Mouse (Mus musculus): Measurements from ENCODE around the gene Fut2.

Gene Fut2

DNA sequence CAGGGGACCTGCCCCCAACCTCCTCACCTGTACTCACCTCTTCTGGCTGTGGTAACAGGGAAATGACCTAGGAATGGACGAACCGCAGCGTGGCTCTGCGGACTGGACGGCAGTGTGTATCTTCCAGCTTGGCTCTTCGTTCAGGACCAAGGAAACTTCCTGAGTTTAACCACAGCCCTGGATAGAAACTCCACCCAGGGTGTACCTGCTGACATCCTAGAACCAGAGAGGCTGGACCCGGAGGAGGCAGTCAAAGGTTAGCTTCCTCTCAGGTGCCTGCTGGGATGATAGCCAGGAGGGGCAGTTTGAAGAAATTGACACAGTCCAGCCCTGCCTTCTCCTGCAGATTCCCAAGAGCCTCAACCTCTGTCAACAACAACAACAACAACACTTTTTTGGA lies at the start of gene Fut2:
Gene Fut2 (minus strand): TSS at position 234 of the 400 bp plus-strand sequence.
- no peak for DNase-seq (ENCODE audit: low read depth, low spot score)

DNA sequence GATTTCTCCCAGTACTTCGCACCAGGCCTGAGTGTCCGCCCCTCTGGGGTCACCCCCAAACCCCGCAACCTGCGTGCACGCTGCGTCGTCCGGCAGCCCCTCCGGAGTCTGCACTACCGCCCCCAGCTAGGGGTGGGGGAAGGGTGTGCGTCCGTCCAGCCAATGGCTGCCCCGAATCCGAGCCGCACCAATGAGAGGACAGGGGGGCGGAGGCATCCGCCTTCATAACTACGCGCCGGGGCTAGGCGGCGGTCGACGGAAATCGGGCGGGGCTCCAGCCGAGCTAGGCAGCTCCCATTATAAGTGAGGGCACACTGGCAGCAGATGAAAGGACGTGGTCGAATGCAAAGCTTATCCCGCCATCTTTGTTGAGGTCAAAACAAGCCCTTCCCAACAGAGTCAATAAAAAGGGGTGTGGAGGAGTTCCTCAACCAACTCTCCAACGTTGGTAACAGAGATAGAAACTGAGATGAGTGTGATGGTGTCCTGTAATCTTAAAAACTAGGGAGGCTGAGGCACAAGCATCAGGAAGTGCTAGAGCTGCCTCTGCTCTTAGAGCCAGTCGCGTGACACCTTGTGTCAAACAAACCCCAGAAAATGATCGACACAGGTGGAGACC lies 49.0 kb upstream of the Fut2 start, which contains the start of gene Rpl18:
Gene Rpl18 (plus strand): TSS at position 368 of the 619 bp plus-strand sequence.
- peak; percentile 92 for DNase-seq (ENCODE audit: low read depth, low spot score)

DNA sequence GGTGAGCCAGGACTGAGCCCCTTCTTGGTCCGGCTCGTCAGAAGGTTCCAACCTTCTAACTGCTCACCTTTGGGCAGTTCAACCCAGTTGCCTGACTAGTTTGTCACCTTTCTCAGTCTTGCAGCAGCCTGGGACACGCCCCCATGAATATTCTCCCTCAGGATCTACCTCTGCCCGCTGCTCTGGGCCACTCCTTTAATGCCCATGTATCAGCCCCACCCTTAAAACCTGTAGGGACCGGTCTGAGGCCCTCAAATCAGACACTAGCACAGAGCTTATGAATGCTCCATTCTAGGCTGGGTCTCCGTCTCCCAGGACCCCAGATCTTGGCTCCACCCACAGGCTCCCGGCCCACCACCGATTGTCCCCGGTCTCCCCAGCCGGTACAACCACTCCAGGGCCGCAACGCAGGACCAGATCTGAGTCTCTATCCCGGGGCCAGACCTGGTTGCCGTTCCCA lies 48.5 kb upstream of the Fut2 start:
- DNase-seq (ENCODE audit: low read depth, low spot score), result no peak

DNA sequence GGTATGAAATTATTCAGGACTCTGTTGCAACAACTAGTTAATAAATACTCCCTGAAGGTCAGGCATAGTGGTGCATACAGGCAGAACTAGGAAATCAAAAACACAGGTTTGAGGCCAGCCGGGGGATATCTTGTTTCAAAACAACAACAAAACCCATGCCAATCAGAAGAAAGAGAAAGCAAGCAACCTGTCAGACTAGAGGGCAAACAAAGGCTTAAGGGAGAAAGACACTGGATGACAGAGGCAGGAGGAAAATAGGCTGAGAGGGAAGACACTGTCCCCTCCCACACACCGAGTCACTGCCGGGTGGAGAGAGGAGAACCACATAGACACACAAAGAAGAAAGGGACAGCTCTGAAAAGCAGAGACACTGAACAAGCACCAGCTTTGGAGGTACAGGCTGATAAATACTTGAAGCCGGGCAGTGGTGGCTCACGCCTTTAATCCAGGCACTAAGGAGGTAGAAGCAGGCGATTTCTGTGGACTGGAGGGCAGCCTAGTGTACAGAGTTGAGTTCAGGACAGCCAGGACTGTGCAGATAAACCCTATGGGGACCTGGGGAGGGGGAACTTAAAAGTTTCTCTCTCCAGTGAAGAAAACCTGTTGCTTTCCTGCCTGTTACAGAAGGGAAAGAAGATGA lies 47.8 kb upstream of the Fut2 start:
- DNase-seq (ENCODE audit: low read depth, low spot score), result no peak

DNA sequence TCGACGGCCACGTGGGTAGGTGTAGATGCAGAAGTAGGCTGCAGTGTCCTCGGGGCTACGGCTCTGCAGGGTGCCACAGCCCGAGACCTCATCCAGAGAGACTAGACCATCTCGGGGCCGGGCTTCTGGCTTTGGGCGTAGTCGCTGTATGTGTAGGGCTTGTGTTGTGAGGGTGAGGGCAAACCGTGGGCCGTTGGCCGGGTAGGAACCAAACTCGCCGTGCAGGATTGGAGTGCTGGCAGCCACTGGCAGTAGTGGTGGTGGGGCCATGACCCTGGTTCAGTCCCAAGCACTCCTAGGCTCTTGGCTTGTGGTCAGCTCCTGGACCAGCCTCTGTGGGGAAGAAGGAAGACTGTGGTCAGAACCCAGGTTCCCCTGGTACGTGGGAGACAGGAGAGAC lies 47.2 kb upstream of the Fut2 start:
- DNase-seq (ENCODE audit: low read depth, low spot score), result no peak

DNA sequence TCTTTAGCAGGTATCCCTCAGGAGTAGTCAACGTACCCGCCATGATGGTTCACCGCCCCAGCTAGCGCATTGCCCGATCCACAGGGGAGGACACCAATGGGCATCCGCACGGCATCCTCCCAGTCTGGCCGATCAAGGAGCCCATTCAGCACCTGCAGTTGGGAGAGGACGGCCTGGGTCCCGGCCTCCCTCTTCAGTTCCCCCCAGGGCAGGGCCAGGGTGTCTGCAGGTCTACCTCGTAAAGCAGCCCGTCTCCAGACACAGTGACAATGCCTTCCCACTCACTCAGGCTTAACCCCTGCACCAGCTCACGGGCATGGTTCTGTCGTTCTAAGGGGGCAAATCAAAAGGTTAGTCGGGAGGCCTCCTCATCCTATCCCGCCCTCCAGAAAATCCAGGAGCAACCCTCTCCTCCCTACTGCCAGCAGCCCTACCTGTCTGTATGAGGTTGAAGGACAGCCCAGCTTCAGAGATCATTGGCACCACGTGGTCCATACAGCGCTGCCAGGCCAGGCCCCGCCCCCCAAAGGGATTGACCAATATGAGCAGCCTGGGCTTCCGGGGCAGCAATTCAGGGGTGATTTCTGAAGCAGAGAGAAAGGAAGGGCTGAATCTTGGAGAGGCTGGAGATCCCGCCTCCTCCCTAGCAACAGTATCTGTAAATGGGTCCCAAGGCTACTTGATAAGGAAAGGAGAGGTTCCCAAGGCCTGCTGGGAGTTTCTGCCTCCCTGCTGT lies 46.0 kb upstream of the Fut2 start:
- DNase-seq (ENCODE audit: low read depth, low spot score), result no peak

DNA sequence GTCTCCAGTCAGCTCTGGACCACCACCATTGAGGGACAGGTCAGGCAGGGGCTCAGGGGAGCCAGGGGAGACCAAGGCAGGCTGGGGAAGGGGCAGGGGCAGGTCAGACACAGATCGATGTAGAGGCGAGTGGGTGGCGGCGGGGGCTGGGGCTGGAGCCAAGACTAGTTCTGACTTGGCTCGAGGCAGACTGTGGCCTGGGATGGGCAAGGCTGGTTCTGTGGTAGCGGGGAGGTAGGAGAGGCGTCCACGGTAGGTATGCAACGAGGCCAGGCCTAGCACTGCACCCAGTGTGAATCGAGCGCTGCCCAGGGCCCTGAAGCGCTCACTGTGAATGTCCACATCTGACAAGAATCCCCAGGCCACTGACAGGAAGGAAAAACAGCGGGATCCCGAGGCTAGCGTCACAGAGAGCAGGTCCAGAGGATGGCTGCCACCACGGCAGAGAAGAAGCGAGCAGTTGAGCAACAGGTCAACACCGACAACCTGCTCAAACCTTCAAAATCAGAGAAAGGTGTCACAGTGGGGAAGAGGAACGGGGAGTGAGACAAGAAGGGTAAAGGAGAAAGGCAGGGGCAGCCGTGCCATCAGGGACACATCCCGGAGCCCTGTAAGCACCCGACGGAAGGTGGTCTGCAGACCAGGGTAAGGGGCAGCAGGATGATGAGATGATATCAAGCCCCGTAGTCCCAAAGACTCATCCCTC lies 45.3 kb upstream of the Fut2 start:
- no peak for DNase-seq (ENCODE audit: low read depth, low spot score)

DNA sequence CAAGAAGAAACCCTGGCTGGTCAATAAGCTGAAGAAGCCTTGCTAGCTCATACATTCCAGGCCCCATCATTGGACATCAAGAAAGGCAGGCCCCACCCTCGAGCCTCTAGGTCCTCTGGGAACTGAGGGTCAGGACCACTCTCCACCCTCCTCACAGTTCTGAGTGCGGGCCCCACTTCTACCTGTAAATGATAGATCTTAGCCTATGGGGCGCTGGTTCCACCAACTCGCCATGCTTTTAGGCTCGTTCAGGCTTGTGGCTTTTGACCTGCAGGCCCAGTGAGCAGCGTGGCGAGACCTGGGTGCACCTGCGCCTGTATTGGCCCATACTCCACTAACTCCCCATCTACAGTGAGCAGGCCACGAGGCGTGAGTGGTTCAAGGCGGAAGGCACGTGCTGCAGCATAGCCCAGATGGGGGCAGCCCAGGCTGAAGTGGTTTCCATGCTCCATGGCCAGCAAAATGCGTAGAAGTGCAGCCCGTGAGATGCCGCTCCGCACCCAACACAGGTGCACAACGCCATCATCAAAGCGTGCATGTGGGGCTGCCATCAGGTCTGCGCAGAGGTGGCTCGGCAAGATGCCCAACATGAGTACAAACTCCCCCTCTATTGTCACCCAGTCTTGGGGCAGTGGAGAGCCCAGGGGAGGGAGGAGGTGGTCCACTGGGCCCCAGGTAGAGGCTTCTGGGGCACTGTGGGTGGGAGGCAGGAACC lies 44.4 kb upstream of the Fut2 start:
- DNase-seq (ENCODE audit: low read depth, low spot score), result no peak

DNA sequence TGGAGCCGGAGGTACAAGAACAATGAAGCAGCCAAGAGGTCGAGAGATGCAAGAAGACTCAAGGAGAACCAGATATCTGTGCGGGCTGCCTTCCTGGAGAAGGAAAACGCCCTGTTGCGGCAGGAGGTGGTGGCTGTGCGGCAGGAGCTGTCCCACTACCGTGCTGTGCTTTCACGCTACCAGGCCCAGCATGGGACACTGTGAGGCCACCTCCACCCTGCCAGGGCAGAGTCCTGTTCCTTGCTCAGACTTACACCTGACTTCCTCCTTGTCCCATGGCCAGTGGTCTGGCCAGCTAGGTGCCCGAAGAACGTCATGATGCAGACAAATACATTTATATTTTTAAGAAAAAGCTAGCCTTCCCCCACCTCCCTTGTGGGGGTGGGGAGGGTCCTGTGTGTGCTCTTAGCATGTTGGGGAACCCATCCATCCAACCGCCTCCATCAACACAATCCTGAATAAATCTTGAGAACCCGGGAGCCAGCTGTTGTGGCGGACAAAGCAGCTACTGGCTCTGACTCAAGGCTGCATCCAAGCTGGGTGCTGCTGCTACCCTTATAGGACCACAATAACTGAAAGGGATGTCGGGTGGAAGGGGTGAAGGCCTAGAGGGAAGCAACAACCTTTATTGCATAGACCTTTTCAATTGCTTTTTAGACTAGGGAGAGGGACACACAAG lies 43.6 kb upstream of the Fut2 start:
- no peak for DNase-seq (ENCODE audit: low read depth, low spot score)

DNA sequence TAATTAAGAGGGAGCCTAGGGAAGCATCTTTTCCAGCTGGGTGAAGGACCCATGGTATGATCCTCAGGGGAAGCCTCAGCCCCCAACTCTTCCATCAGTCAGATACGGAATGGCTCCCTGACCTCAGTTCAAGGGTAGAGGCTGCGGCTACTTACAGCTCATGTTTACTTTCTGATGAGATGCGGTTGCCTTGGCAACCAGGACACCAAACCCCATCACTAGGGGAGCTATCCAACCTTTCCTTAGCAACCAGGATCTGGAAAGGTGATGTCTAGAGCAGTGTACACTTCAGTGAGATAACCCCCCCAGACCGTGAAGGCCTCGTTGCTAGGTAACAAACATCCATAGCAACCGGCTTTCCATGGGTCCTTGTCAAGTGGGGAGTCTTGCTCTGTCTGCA lies 42.8 kb upstream of the Fut2 start:
- DNase-seq (ENCODE audit: low read depth, low spot score), result no peak

DNA sequence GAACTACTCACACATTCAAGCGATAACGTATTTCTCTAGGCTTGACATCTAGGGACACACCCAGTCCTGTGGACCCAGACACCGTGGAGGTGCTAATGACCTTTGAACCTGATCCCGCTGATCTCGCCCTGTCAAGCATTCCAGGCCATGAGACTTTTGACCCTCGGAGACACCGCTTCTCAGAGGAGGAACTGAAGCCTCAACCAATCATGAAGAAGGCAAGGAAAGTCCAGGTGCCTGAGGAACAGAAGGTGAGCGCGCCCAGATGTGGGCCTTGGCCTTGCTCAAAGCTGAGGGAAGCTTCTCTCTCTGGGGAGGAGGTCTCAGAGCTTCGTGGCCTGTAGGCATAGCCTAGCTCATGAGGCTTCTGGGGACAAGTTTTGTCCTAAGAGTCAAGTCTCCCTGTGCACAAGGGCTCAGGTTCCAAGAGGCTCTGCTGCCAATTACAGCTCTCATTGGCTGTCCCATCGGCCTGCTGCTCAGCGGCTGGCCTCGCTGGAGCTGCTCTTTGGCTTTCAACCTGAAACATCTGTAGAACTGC lies 42.1 kb upstream of the Fut2 start:
- DNase-seq (ENCODE audit: low read depth, low spot score), result no peak

DNA sequence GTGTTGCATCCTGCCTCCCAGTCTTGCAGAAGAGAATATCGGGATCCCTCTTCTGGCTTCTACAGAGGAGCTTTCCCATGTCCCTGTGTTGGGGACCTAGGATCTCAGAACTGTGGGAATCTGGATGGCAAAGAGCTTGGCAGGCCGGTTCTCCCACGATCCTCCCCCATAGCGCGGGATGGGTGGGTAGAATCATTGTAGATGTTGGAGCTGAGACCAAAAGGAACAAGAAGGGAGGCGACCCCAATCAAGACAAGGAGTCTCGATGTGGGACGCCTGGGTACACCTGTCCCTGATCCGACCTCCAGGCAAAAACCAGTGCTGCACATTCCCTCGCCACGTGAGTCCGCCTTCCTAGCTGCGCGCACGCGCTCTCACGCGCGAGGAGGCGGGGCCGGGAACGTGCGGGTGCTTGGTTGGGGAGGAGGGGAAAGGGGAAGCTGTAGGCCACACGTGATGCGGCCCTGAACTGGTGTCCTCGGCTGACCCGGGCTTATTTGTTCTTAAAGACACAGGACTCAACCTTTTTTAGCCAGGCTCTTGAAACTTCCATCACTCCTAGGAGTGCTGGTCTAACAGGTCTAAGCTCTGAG lies 41.3 kb upstream of the Fut2 start:
- peak; percentile 89 for DNase-seq (ENCODE audit: low read depth, low spot score)

DNA sequence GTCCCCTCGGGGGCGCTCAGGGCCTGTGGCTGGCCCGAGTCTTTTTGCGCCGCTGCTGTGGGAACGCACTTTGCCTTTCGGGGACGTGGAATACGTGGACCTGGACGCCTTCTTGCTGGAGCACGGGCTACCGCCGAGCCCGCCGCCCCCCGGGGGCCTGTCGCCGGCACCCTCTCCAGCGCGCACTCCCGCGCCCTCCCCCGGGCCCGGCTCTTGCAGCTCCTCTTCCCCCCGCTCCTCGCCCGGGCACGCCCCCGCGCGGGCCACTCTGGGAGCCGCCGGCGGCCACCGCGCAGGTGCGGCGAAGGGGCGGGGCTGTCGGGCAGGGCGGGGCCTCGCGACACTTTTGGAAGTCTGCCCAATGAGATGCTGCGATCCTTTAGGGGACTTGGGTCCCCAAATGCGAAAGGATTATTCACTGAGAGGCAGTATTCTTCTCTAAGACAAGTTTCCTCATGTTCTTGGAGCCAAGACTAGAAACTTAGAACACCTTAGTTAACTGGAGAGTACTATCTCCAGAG lies 40.6 kb upstream of the Fut2 start:
- no peak for DNase-seq (ENCODE audit: low read depth, low spot score)

DNA sequence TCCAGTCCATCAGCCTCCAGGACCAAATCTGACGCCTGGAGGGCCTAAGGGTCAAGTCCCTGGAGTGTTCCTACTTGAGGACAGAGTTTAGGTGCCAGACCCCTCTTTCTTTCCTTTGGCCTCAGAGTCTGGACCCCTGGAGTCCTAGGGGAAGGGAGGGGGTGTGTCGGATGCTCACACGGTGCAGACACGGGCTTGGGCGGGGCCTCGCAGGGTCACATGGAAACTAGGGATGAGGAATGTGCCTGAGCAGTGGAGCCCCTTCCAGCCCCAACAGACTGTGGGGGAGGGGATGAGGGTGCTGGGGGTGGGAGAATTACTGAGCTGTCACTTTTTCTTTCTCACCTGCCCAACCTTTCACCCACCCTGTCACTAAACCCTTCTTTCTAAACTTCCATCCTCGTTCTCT lies 39.7 kb upstream of the Fut2 start:
- no peak for DNase-seq (ENCODE audit: low read depth, low spot score)

DNA sequence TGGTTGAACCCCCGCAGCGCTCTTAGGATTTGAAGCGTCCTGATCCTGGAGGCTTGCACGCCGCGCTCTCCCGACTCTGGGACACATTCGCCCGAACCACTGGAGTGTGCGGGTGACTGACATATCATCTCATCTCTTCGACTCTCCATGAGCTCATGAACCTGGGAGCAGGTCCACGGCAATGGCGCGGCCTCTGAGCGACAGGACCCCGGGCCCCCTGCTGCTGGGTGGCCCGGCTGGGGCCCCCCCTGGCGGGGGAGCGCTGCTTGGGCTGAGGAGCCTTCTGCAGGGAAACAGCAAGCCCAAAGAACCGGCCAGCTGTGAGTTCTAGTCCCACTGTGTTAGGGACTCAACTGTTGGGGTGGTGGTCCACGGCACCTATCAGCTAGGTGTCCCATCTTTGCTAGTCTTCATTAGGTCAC lies 39.3 kb upstream of the Fut2 start:
- no peak for DNase-seq (ENCODE audit: low read depth, low spot score)

DNA sequence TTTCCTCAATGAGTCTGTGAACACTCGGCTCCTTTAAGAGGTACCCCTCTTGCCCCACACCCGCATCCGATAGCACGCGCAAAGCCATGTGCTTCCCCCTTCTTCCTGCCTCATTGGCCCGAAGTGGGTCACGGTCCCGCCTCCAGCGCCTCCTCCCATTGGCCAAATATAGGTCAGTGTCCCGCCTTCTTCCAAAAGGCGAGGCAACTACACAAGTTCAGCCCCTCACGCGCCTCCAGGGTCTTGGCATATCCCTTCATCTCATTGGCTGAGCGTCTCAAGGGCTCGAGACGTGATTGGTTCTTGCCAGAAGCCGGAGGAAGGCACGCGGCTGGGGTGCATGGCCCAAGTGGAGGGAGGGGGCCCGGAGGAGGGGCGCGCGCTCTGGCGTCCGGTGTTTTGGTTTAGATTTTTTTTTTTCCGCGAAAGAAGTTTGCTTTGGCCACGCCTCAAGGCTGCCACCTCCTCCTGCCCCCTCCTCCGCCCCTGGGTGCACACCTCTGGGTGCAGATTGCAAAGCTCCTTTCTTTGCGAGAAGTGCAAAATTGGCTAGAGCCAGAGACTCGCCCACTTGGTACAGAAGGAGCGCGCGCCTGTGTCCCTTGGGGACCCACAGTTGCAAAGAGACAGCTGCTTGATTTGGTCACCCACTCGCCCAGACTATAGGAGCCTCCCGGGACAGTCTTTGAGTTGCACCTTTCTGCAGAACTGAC lies 38.7 kb upstream of the Fut2 start, which contains the start of gene Dbp:
Gene Dbp (plus strand): TSS at position 359 of the 713 bp plus-strand sequence.
- peak; percentile 98 for DNase-seq (ENCODE audit: low read depth, low spot score)

DNA sequence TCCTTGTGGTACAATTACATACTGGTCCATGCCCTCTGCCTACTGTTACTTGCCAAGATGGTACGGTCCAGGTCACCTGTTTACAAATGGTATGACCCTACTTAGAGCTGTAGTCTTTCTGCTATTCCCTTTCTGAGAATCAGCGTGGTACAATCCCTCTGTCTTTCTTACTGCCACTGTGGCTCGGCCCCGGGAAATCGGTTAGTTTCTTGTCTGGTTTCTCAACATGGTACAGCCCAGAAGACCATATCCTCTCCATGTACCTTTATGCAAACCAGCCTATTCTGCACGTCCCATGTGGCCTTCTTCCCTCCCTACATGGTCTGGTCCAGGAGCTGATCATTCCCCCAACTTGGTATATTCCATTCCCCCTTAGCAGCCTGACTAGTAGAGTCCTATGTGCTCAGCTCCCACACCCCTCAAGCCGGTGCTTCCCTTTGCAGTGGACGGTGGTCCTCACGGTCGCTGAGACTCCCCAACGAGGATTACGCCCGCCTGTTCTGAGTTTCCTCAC lies 37.9 kb upstream of the Fut2 start:
- DNase-seq (ENCODE audit: low read depth, low spot score), result no peak

DNA sequence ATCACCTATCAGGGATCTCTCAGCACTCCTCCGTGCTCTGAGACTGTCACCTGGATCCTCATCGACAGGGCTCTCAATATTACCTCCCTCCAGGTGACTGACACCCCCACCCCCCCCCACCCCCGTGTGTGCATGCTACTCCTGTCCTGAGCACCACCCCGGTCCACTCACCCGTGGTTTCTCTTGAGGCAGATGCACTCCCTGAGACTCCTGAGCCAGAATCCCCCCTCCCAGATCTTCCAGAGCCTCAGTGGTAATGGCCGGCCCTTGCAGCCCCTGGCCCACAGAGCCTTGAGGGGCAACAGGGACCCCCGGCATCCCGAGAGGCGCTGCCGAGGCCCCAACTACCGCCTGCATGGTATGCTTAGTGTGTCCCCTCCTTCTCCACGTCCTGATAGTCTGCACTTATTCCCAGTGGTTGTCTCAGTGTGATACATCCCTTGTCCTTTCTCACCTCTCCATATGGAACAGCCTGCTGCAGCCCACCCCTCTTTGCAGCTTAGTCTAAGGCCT lies 37.4 kb upstream of the Fut2 start:
- no peak for DNase-seq (ENCODE audit: low read depth, low spot score)
